Mouse (Mus musculus): ENCODE data around the gene Add2.

DNA sequence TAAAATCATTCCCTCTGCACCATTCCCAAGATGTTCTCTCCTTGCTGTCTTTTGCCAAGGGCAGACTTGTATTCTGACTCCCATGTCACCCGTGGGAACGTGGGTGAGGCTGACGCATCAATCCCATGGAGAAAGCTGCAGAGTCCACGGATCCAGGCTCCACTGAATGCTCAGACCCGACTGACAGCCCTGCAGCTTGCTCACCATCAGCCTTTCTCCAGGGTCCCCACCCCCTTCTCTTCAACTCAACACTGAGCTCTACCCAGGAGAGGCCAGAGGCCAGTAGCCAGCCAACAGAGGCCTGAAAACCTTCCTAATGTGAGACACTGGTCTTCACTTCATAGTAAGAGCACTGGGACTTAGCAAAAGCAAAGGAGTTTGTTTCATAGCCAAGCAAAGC, 125.5 kb downstream of the Add2 start:
- no peak for TF ChIP-seq CTCF (IDR thresholded peaks at IDR 0.05; ENCODE audit: low read depth)
- TF ChIP-seq EP300 (IDR thresholded peaks at IDR 0.05; ENCODE audit: low read depth): no peak
